Mouse (Mus musculus) liver, embryonic 14.5 days (tissue): ENCODE results near the gene Efcc1. TPM values are rescaled to one million over a fixed set of nuclear protein-coding genes. Genes with fewer than 3 reads are reported as not detected.

Source experiments
- ATAC-seq: fragments of 200-750 bp; cut with Nextera tagmentation; 2 replicates; pipeline ENCODE4 v1.8.0; 2017; ENCODE audit warnings: moderate number of reproducible peaks, mild to moderate bottlenecking, moderate library complexity; ENCODE audit not compliant: insufficient read depth
- DNase-seq, 3 experiments: peaks; one replicate each; pipeline ENCODE4 v3.0.0-alpha.2; 2012 to 2013; ENCODE audit warnings: low read depth in 3 of 3, low spot score in 3 of 3
- H3K27ac ChIP-seq: fragments of 300-500 bp; sonication (generic); 2 replicates; pipeline ENCODE4 v1.5.1; 2014; ENCODE audit warnings: moderate library complexity, mild to moderate bottlenecking, control low read depth, inconsistent platforms
- H3K27me3 ChIP-seq: fragments of 300-500 bp; sonication (generic); 2 replicates; pipeline ENCODE4 v1.6.1; 2014; ENCODE audit warnings: mild to moderate bottlenecking, low read length, moderate library complexity; ENCODE audit not compliant: control insufficient read depth, insufficient read depth
- H3K36me3 ChIP-seq: fragments of 300-500 bp; sonication (generic); replicated peaks from 2 replicates; pipeline ENCODE4 v1.6.1; 2014; ENCODE audit warnings: low read depth; ENCODE audit not compliant: control insufficient read depth, insufficient read depth
- H3K4me1 ChIP-seq, 2 experiments: fragments of 200-500 bp in 1 of 2; fragments of 300-500 bp in 1 of 2; sonication (generic) in 1 of 2; replicated peaks; 2 replicates each; pipeline ENCODE4 v1.6.1; 2012 to 2014; ENCODE audit warnings: antibody characterized with exemption in 1 of 2, inconsistent platforms in 1 of 2, low read length in 1 of 2; ENCODE audit not compliant: control insufficient read depth in 2 of 2, insufficient read depth in 2 of 2
- H3K4me2 ChIP-seq: fragments of 300-500 bp; sonication (generic); 2 replicates; pipeline ENCODE4 v1.6.1; 2014; ENCODE audit warnings: low read depth, mild to moderate bottlenecking, control low read depth, moderate library complexity
- H3K4me3 ChIP-seq, 2 experiments: fragments of 200-500 bp in 1 of 2; fragments of 300-500 bp in 1 of 2; sonication (generic) in 1 of 2; 2 replicates each; pipeline ENCODE4 v1.5.1; 2012 to 2014; ENCODE audit warnings: low read depth in 2 of 2, low read length in 2 of 2, mild to moderate bottlenecking in 2 of 2, control low read depth in 1 of 2, inconsistent platforms in 1 of 2, moderate library complexity in 1 of 2; ENCODE audit not compliant: insufficient read depth in 1 of 2
- H3K9ac ChIP-seq: fragments of 300-500 bp; sonication (generic); replicated peaks from 2 replicates; pipeline ENCODE4 v1.6.1; 2014; ENCODE audit warnings: mild to moderate bottlenecking, control low read depth, moderate library complexity
- H3K9me3 ChIP-seq: fragments of 300-500 bp; sonication (generic); 2 replicates; pipeline ENCODE4 v1.6.1; 2016; ENCODE audit warnings: low read length, mixed read lengths; ENCODE audit not compliant: control insufficient read depth
- CTCF ChIP-seq: IDR thresholded peaks from 2 replicates; pipeline ENCODE4 v1.5.1; 2016; ENCODE audit warnings: antibody characterized with exemption, low read depth, control low read depth
- EP300 ChIP-seq: IDR thresholded peaks from 2 replicates; pipeline ENCODE4 v1.6.1; 2016; ENCODE audit warnings: antibody characterized with exemption, low read depth
- WGBS: fragments of 180-500 bp; shearing (Covaris S2); extraction: QIAGEN DNeasy Blood & Tissue Kit; methylation state at CpG from one replicate; pipeline ENCODE4 v1.1.7; 2014; ENCODE audit not compliant: insufficient replicate concordance; 5-methylcytosine and 5-hydroxymethylcytosine counted together
- polyA plus RNA-seq, 2 experiments: library from polyadenylated mRNA; depleted of rRNA in 1 of 2; stranded (reverse) in 1 of 2; unstranded in 1 of 2; fragments of >200 nt; fragmentation: Nextera tagmentation in 1 of 2; extraction: Ambion mirVana in 1 of 2; gene quantifications; 2 replicates each; pipeline versions ENCODE4 v1.2.1 to v1.2.3; 2012 to 2014

The Efcc1 gene
- polyA plus RNA-seq (2012; rRNA removed) (0.09 and 0.16 TPM in 2 replicates), polyA plus RNA-seq (2014; fragmentation: Nextera tagmentation; extraction: Ambion mirVana) (0.17 and 0.27 TPM in 2 replicates)

- ATAC-seq = peak; percentile 24; the same call in 1 of the 2 replicates
- Histone ChIP-seq H3K4me1 (peaks cover 0 to 3% of the 10 kb centered on the region in 2 experiments; a peak in 2 of 4 replicates), H3K4me3 (peak within 1 kb of the TSS; percentile 14 to 50), H3K9ac (no peak within 1 kb of the TSS), H3K36me3 (no peaks in the 10 kb centered on the region), H3K27me3 (peaks cover 61% of the 10 kb centered on the region), H3K27ac (no peak within 1 kb of the TSS), H3K9me3 (no peaks in the 10 kb centered on the region), H3K4me2 (peak within 1 kb of the TSS; percentile 64)
- DNase-seq = no peak
- peak; percentile 20; the same call in 1 of the 2 replicates for TF ChIP-seq CTCF
- TF ChIP-seq EP300 = no peak
- under 1% methylated on average over 88 of the region's 90 CpGs for WGBS
Observed at GRCm38 (mm10) chr6:87730591-87731462, at the start of gene Efcc1. Gene Efcc1 (plus strand): TSS chr6:87730869.

- H3K4me3 ChIP-seq = no peak overlapping the region
- H3K27me3 ChIP-seq = no peaks in the 10 kb centered on the region; the same call in 1 of the 2 replicates
- no peaks in the 10 kb centered on the region for H3K9me3 ChIP-seq
- WGBS = 64% methylated on average over 3 of the region's 3 CpGs
- no peaks in the 10 kb centered on the region for H3K36me3 ChIP-seq
- no peak overlapping the region for H3K9ac ChIP-seq
- no peak for ATAC-seq
- TF ChIP-seq EP300 = no peak
- no peak for TF ChIP-seq CTCF
- no peak overlapping the region for H3K4me2 ChIP-seq
- H3K4me1 ChIP-seq = no peaks in the 10 kb centered on the region
- no peak for DNase-seq
- H3K27ac ChIP-seq = no peak overlapping the region
Observed at GRCm38 (mm10) chr6:87695947-87696346, 34.7 kb upstream of the Efcc1 start.

- ATAC-seq (no peak), DNase-seq (no peak)
- H3K36me3 ChIP-seq = no peaks in the 10 kb centered on the region
- no peaks in the 10 kb centered on the region for H3K27me3 ChIP-seq
- no peak overlapping the region for H3K27ac ChIP-seq
- TF ChIP-seq EP300 = no peak
- no peak for TF ChIP-seq CTCF
- no peak overlapping the region for H3K4me3 ChIP-seq
- H3K4me2 ChIP-seq = no peak overlapping the region
- WGBS = 72% methylated on average over 4 of the region's 4 CpGs
- H3K4me1 ChIP-seq = no peaks in the 10 kb centered on the region
- no peaks in the 10 kb centered on the region for H3K9me3 ChIP-seq
- no peak overlapping the region for H3K9ac ChIP-seq
Observed at GRCm38 (mm10) chr6:87696544-87696943, 34.1 kb upstream of the Efcc1 start.

- Histone ChIP-seq H3K36me3 (no peaks in the 10 kb centered on the region), H3K9me3 (no peaks in the 10 kb centered on the region), H3K27me3 (no peaks in the 10 kb centered on the region), H3K27ac (no peak overlapping the region), H3K9ac (no peak overlapping the region), H3K4me3 (no peak overlapping the region), H3K4me1 (no peaks in the 10 kb centered on the region), H3K4me2 (no peak overlapping the region)
- DNase-seq = peak; percentile 24 to 28 (median 26)
- 33% methylated on average over 3 of the region's 3 CpGs for WGBS
- no peak for ATAC-seq
- peak; percentile 70 for TF ChIP-seq CTCF
- no peak for TF ChIP-seq EP300
Observed at GRCm38 (mm10) chr6:87706246-87706645, 24.4 kb upstream of the Efcc1 start.

GRCm38 (mm10) chr6:87712311-87712710, 18.4 kb upstream of the Efcc1 start:
- H3K27ac ChIP-seq = no peak overlapping the region
- H3K9ac ChIP-seq = no peak overlapping the region
- DNase-seq (no peak), ATAC-seq (no peak)
- H3K4me1 ChIP-seq = no peaks in the 10 kb centered on the region
- H3K9me3 ChIP-seq = no peaks in the 10 kb centered on the region
- WGBS = 62% methylated on average over 4 of the region's 4 CpGs
- TF ChIP-seq CTCF (no peak), EP300 (no peak)
- no peaks in the 10 kb centered on the region for H3K36me3 ChIP-seq
- no peaks in the 10 kb centered on the region; the same call in 1 of the 2 replicates for H3K27me3 ChIP-seq
- no peak overlapping the region for H3K4me2 ChIP-seq
- no peak overlapping the region for H3K4me3 ChIP-seq
